Mouse (Mus musculus) liver, embryonic 15.5 days (tissue): ENCODE data around the gene Nudt8. TPM values are rescaled to one million over a fixed set of nuclear protein-coding genes. Genes with fewer than 3 reads are reported as not detected.

Experiments used
- ATAC-seq: fragments of 200-750 bp; cut with Nextera tagmentation; 2 replicates; pipeline ENCODE4 v1.8.0; 2017; ENCODE audit warnings: moderate number of reproducible peaks, mild to moderate bottlenecking, moderate library complexity; ENCODE audit not compliant: insufficient read depth
- H3K27ac ChIP-seq: fragments of 300-500 bp; sonication (generic); replicated peaks from 2 replicates; pipeline ENCODE4 v1.5.1; 2015; ENCODE audit warnings: mild to moderate bottlenecking, inconsistent platforms
- H3K27me3 ChIP-seq: fragments of 300-500 bp; sonication (generic); 2 replicates; pipeline ENCODE4 v1.6.1; 2015; ENCODE audit warnings: mild to moderate bottlenecking, inconsistent platforms
- H3K36me3 ChIP-seq: fragments of 300-500 bp; sonication (generic); replicated peaks from 2 replicates; pipeline ENCODE4 v1.6.1; 2015; ENCODE audit warnings: moderate library complexity, mild to moderate bottlenecking, inconsistent platforms
- H3K4me1 ChIP-seq: fragments of 300-500 bp; sonication (generic); replicated peaks from 2 replicates; pipeline ENCODE4 v1.6.1; 2015; ENCODE audit warnings: inconsistent platforms
- H3K4me2 ChIP-seq: fragments of 300-500 bp; sonication (generic); 2 replicates; pipeline ENCODE4 v1.6.1; 2015; ENCODE audit warnings: moderate library complexity, mild to moderate bottlenecking, inconsistent platforms
- H3K4me3 ChIP-seq: fragments of 300-500 bp; sonication (generic); replicated peaks from 2 replicates; pipeline ENCODE4 v1.5.1; 2015; ENCODE audit warnings: mild to moderate bottlenecking, inconsistent platforms
- H3K9ac ChIP-seq: fragments of 300-500 bp; sonication (generic); 2 replicates; pipeline ENCODE4 v1.6.1; 2015; ENCODE audit warnings: moderate library complexity, mild to moderate bottlenecking, inconsistent platforms
- H3K9me3 ChIP-seq: fragments of 300-500 bp; sonication (generic); replicated peaks from 2 replicates; pipeline ENCODE4 v1.6.1; 2016; ENCODE audit warnings: inconsistent platforms
- whole genome bisulfite sequencing: fragments of 180-500 bp; shearing (Covaris S2); methylation state at CpG from one replicate; pipeline ENCODE4 v1.1.7; 2015; ENCODE audit warnings: mixed read lengths; ENCODE audit not compliant: insufficient replicate concordance; 5-methylcytosine and 5-hydroxymethylcytosine counted together
- polyA plus RNA-seq: library from polyadenylated mRNA; unstranded; fragments of >200 nt; fragmentation: Nextera tagmentation; extraction: Ambion mirVana; gene quantifications from 2 replicates; pipeline ENCODE4 v1.2.1, GENCODE M21; 2015

Gene Nudt8
- polyA plus RNA-seq, 1 experiment from 2014 or later: 13.3 TPM

DNA sequence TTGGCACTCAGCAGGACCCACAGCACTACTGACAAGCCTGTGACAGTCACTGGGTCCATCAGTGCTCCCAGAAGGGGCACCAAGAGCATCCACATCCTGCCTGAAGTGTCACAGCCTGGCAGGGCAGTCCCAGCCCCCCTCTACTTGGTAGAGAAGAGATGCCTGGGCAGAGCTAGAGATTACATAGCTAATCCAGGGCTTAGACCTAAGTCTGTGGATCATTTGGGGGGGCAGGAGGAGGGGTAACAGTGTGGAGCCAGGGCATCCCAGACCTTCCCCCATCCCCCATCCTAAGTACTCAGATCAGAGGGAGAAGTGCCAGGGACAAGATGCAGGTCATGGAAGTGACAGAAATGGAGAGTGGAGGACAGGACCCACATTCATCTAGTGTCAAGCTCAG is 14.4 kb downstream of the Nudt8 start:
- Histone ChIP-seq H3K4me2 (no peak overlapping the region), H3K4me1 (peaks cover 59% of the 10 kb centered on the region), H3K36me3 (peaks cover 13% of the 10 kb centered on the region), H3K27me3 (no peaks in the 10 kb centered on the region), H3K27ac (peak overlapping the region; percentile 78), H3K9ac (0 out of 2 replicates have a peak overlapping the region, but pooled peaks have one; percentile 2), H3K9me3 (no peaks in the 10 kb centered on the region), H3K4me3 (no peak overlapping the region)
- no peak for ATAC-seq

DNA sequence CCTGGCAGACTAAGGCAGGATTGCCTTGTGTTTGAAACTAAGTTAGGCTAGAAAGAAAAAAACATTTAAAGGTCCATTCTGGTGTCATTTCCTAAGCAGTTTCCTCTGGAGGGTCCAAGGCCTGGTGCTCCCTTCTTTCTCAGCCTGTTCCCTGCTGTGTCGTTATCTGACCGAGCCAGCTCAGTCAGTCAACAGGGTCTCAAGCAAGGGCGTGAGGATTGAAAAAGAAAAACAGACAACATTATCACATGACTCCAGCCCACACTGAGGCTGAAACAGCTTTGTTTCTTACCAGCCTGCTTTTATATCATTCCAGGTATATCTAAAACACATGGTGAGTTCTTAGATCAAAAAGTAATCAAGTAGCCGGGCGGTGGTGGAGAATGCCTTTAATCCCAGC is 15.3 kb downstream of the Nudt8 start:
- Histone ChIP-seq H3K27me3 (no peaks in the 10 kb centered on the region), H3K36me3 (0 out of 2 replicates have a peak, but pooled peaks cover 6% of the 10 kb centered on the region), H3K4me2 (peak overlapping the region; percentile 0; the same call in 1 of the 2 replicates), H3K9ac (no peak overlapping the region), H3K4me3 (no peak overlapping the region), H3K9me3 (no peaks in the 10 kb centered on the region), H3K27ac (peak overlapping the region; percentile 78), H3K4me1 (peaks cover 59% of the 10 kb centered on the region)
- no peak for ATAC-seq
- WGBS: 22% methylated on average over 5 of the region's 5 CpGs

DNA sequence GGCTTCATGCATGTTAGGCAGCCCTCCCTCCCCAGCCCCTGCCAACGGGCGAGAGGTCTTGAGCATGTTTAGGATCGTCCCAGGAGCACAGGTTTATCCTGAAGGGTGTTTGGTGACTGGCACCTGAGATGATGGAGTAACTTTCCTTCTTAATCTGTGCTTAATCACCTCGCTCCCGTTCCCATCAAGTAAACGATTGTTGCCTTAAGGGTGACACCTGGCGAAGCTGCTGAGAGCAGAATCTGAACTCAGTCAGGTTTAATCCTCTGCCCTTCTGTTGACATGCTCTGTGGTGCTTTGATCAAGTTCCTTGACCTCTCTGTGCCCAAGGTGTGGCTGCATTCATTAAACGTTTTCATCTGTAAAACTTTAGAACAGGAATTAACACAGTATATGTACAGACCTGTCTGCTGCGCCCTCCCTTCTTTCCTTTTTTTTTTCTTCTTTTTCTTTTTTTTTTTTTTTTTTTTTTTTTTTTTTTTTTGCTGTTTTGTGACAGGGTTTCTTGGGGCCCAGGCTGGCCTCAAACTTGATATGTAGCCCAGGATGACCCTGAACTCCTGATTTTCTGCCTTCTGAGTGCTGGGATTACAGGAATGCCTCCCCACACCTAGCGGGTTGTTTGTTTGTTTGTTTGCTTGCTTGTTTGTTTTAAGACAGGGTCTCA is 17.7 kb downstream of the Nudt8 start:
- no peaks in the 10 kb centered on the region for H3K9me3 ChIP-seq
- 66% methylated on average over 10 of the region's 10 CpGs for WGBS
- ATAC-seq: no peak

GRCm38 (mm10) chr19:4018743-4019583 is 18.6 kb downstream of the Nudt8 start:
- no peaks in the 10 kb centered on the region for H3K27me3 ChIP-seq
- peak overlapping the region; percentile 34; the same call in 1 of the 2 replicates for H3K4me2 ChIP-seq
- H3K4me3 ChIP-seq: no peak overlapping the region
- H3K36me3 ChIP-seq: no peaks in the 10 kb centered on the region
- ATAC-seq: peak; percentile 64
- no peaks in the 10 kb centered on the region for H3K9me3 ChIP-seq
- H3K9ac ChIP-seq: no peak overlapping the region
- peaks cover 36% of the 10 kb centered on the region for H3K4me1 ChIP-seq
- H3K27ac ChIP-seq: no peak overlapping the region
- whole genome bisulfite sequencing: 33% methylated on average over 18 of the region's 18 CpGs

More for the DNA sequence above, 17.7 kb downstream of the Nudt8 start:
- no peaks in the 10 kb centered on the region for H3K36me3 ChIP-seq
- H3K4me1 ChIP-seq: peaks cover 42% of the 10 kb centered on the region
- H3K9ac ChIP-seq: no peak overlapping the region
- no peaks in the 10 kb centered on the region for H3K27me3 ChIP-seq
- H3K4me3 ChIP-seq: no peak overlapping the region
- no peak overlapping the region for H3K27ac ChIP-seq
- H3K4me2 ChIP-seq: no peak overlapping the region

GRCm38 (mm10) chr19:4023185-4023584 is 22.8 kb downstream of the Nudt8 start:
- Histone ChIP-seq H3K4me1 (peaks cover 14% of the 10 kb centered on the region), H3K4me3 (no peak overlapping the region), H3K27me3 (no peaks in the 10 kb centered on the region), H3K36me3 (no peaks in the 10 kb centered on the region), H3K9me3 (no peaks in the 10 kb centered on the region; the same call in 1 of the 2 replicates), H3K4me2 (no peak overlapping the region), H3K27ac (no peak overlapping the region), H3K9ac (no peak overlapping the region)
- no peak for ATAC-seq
- WGBS: 43% methylated on average over 7 of the region's 7 CpGs

- Histone ChIP-seq H3K27me3 (no peaks in the 10 kb centered on the region), H3K4me3 (no peak overlapping the region), H3K9me3 (no peaks in the 10 kb centered on the region; the same call in 1 of the 2 replicates), H3K4me2 (no peak overlapping the region), H3K4me1 (peaks cover 4% of the 10 kb centered on the region; the same call in 1 of the 2 replicates), H3K36me3 (no peaks in the 10 kb centered on the region), H3K9ac (no peak overlapping the region), H3K27ac (no peak overlapping the region)
- ATAC-seq: no peak
Observed at GRCm38 (mm10) chr19:4027576-4027975, 27.2 kb downstream of the Nudt8 start.

DNA sequence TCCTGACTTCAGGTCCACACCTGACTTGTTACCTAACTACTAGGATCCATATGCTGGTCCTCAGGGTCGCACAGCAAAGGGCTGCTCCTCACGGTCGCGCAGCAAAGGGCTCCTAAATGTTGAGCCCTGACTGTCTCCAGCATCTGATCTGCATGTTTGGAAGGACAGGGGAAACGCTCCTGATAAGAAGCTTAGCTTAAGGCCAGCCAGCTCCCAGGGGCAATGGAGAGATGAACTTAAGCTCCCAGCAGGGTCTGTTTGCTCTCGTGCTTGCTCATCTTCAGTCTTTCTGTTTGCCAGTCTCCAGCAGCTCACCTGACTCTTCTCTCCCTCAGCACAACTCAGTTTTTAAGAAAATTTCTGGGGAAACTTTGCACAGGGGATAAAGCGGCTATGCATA is 32.3 kb downstream of the Nudt8 start:
- Histone ChIP-seq H3K27ac (peak overlapping the region; percentile 64), H3K9me3 (no peaks in the 10 kb centered on the region), H3K4me3 (no peak overlapping the region), H3K9ac (no peak overlapping the region), H3K4me1 (peaks cover 36% of the 10 kb centered on the region), H3K4me2 (no peak overlapping the region), H3K36me3 (0 out of 2 replicates have a peak, but pooled peaks cover 5% of the 10 kb centered on the region), H3K27me3 (no peaks in the 10 kb centered on the region)
- no peak for ATAC-seq
- 47% methylated on average over 7 of the region's 7 CpGs for WGBS

DNA sequence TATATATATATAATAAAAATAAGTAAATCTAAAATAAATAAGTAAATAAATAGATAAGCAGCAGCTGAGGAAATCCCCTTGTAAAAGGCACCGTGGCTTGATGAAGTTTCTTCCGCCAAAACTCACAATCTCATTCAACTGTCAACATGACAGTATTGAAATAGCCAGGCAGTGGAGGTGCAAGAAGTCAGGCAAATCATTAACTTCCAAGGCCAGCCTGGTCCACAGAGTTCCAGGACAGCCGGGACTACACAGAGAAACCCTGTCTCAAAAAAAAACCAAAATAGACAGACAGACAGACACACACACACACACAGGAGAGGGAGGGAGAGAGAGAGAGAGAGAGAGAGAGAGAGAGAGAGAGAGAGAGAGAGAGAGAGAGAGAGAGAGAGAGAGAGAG is 32.9 kb downstream of the Nudt8 start:
- H3K4me1 ChIP-seq: peaks cover 42% of the 10 kb centered on the region
- no peak overlapping the region for H3K9ac ChIP-seq
- H3K4me2 ChIP-seq: no peak overlapping the region
- 0 out of 2 replicates have a peak, but pooled peaks have one; percentile 36 for ATAC-seq
- no peaks in the 10 kb centered on the region for H3K27me3 ChIP-seq
- WGBS: 58% methylated on average over 3 of the region's 3 CpGs
- no peak overlapping the region for H3K4me3 ChIP-seq
- peak overlapping the region; percentile 58; the same call in 1 of the 2 replicates for H3K27ac ChIP-seq
- H3K9me3 ChIP-seq: no peaks in the 10 kb centered on the region
- H3K36me3 ChIP-seq: 0 out of 2 replicates have a peak, but pooled peaks cover 5% of the 10 kb centered on the region

DNA sequence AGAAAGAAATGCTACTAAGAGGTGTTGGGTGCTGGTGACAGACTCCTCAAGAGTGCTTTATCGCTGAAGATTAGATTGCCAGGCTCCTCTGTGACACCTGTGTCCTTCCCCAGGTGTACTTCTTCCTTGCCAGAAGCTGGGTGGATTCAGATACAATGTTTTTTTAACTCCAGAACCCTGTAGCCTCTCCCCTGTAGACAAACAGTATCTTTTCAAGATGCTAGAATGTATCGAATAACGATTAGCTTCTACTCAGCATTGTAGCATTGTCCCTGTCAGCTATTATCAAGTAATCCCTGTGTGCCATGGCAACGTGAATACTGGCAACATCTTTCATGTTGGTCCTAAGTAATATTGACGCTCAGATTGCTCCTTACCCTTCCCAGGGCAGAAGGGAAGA is 33.4 kb downstream of the Nudt8 start:
- H3K27me3 ChIP-seq: no peaks in the 10 kb centered on the region
- no peak overlapping the region for H3K4me3 ChIP-seq
- no peaks in the 10 kb centered on the region for H3K9me3 ChIP-seq
- no peak overlapping the region for H3K9ac ChIP-seq
- no peak for ATAC-seq
- H3K27ac ChIP-seq: peak overlapping the region; percentile 58
- H3K4me2 ChIP-seq: no peak overlapping the region
- H3K36me3 ChIP-seq: 0 out of 2 replicates have a peak, but pooled peaks cover 5% of the 10 kb centered on the region
- 59% methylated on average over 5 of the region's 5 CpGs for WGBS
- peaks cover 45% of the 10 kb centered on the region for H3K4me1 ChIP-seq

GRCm38 (mm10) chr19:4036327-4037045 is 36.1 kb downstream of the Nudt8 start:
- Histone ChIP-seq H3K4me1 (peaks cover 42% of the 10 kb centered on the region), H3K36me3 (0 out of 2 replicates have a peak, but pooled peaks cover 5% of the 10 kb centered on the region), H3K4me2 (peak overlapping the region; percentile 48), H3K4me3 (peak overlapping the region; percentile 26), H3K9ac (no peak overlapping the region), H3K9me3 (no peaks in the 10 kb centered on the region), H3K27ac (peak overlapping the region; percentile 64), H3K27me3 (no peaks in the 10 kb centered on the region)
- ATAC-seq: peak; percentile 32; the same call in 1 of the 2 replicates
- WGBS: 55% methylated on average over 12 of the region's 12 CpGs
